Mouse (Mus musculus) gastrocnemius, adult 18-20 months (tissue): ENCODE data around the gene Adamtsl2. TPM values are rescaled to one million over a fixed set of nuclear protein-coding genes. Genes with fewer than 3 reads are reported as not detected.

ENCODE experiments used
- DNase-seq: peaks from one replicate; pipeline ENCODE4 v3.0.0; 2021; ENCODE audit warnings: low spot score
- total RNA-seq, 2 experiments: library from RNA; stranded (reverse); gene quantifications; 2 replicates each; pipeline ENCODE4 v1.2.3; 2021

Gene Adamtsl2
- total RNA-seq, 2 experiments from 2014 or later: 2.7 to 6.9 TPM

DNA sequence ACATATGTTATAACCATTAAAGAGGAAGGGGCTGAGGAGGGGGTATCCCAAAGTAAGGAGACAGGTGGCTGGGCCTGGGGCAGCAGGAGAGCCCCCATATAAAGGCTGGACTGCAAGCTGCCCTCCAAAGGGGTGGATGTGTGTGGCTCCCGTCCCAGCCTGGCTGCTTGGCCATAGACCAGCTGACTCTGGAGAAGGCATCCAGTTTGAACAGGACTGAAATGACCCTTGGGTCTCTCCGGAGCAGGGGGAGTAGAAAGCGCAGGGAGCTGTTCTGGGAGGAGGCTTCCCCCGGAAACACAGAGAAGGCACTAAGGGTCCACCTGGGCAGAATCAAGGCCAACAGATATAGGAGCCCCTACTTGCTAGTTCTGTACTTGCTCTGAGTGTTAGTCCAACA, 4.4 kb upstream of the Adamtsl2 start:
- no peak for DNase-seq

DNA sequence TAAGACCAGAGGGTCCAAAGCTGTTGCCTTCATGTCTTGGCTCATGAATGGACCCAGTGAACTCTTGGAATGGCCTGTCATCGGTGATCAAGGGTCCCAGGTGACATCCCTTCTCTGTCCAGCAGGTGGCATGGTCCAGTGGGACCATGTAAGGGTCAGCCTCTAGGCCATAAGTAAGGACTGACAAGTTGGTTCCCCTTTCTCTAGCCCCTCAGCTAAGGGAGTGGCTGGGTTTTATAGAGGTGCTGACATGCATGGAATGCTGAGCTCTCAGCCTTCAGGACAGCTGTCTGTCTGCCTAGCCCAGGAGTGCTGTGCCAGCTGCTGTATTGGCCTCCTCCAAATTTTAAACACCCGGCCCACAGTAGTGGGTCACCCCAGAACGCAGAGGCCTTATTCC, 3.7 kb upstream of the Adamtsl2 start:
- DNase-seq: peak; percentile 38

DNA sequence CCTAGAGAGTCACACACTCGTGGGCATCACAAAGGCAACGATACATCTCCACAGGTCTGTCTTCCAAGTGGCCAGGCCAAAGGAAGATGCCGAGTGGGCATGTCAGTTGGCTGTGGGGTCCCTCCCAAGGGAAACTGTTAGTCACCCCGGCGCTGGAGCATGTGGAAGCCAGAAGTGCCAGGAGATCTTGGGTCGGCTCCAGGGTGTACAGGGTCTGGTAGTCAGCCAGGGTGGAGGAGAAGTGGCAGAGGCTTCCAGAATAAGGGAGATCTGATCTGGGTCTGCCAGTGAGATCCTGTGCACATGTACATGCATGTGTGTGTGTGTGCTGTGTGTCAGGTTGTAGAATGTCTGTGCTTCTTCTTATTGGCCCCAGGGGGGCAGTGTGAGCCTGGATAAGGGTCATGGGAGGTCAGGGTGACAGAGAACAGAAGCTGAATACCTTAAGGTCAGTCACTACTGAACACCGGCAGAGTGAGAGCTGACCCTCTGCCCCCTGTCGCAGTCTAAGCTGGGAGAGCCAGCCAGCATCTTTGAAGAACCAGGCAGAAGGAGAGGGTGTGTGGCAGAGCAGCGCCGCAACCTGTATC, 1.4 kb upstream of the Adamtsl2 start:
- no peak for DNase-seq

DNA sequence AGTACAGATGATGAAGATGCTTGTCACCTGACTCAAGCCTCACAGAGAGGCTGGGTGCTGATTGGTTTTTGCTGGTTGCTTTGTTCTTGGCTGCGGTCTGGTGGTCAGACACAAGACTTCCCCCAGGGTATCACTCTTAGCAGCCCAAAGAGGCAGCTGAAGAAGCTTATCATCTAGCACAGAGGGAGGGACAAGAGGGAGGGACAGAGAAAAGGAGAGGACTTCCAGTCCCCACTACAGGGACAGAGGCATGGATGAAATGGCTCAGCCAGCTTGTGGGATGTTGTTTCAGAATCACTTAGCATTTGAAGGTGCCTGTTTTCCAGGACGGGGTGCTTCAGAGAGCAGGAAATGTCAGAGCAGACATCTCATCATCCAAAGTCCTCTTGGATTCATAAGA, 867 bp upstream of the Adamtsl2 start:
- no peak for DNase-seq

DNA sequence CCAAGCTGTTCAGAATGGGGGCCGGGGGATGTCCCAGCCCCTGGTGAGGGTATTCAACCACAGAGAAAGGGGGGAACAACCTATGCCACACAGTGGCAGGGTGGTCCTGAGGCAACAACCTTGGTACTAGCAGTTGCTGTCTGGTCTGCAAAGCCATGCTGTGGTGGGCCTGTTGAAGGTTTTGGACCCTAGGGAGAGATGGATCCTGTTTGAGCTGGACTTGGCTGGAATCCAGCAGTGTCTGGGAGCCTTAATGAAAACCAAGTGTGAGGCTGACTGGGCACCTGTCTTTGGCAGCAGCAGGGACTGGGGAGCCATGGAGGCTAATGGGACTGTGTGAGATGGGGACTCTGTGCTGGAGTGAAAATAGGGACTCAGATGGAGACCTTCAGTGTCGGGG, 470 bp downstream of the Adamtsl2 start:
- no peak for DNase-seq

DNA sequence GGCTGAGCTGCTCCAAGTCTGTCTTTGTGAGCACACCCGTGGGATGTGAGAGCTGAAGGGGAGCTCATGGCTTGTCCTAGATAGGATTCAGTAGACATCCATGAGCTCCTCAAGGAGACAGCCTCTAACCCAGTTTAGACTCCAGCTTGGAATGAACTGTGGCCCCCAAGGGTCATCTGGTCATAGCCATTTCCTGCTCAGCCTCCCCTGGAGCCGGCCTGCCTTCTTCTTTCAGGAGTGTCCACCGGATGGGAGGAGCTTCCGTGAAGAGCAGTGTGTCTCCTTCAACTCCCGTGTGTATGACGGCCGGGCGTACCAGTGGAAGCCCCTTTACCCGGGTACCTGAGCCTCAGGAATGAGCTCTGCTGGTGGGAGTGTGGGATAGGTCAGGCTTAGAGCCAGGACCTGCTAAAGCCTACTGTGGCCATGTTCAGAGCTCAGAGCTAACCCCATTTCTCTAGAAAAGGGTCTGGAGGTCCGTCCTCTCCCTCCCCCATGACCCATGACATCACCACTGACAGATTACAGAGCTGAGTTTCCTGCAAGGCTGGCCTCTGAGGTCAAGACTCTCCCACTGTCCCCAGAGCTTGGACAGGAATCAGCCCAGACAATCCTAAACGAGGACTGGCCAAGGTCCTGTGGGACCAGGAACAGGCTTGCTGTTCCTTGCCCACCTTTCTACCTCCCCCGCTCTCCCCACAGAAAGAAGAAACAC, 4.7 kb downstream of the Adamtsl2 start:
- DNase-seq: no peak

DNA sequence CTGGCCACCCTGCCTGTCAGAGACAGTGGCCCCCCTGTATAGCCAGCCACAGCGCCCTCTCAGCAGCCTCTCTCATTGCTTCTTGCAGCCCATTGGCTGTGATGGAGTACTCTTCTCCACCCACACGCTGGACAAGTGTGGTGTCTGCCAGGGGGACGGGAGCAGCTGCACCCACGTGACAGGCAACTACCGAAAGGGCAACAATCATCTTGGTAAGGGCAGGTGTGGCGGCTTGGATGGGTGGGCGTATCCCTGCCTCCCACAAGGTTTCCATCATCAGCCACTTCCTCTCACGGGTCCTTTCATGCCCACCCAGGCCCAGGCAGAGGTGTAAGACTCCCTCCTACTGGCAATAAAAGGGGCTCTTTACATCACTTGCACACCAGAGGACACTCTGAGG, 5.8 kb downstream of the Adamtsl2 start:
- no peak for DNase-seq

DNA sequence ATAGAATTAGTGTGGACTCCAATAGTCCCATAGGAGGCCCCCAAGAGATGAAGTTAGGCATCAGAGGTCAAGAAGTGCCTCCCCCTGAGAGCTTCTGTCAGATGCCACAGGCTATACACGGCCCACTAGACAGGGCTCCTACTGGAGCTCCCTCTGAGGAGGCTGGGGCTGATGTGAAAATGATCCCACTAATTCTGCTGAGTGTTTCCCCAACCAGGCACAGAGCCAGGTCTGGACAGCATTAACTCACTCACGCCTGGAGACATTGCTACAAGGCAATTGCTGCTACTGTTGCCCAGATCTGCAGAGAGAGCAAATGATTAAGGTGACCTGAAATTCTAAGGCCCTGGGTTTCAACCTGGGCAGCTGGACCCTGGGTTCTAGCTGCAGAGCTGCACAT, 6.6 kb downstream of the Adamtsl2 start:
- peak; percentile 31 for DNase-seq

DNA sequence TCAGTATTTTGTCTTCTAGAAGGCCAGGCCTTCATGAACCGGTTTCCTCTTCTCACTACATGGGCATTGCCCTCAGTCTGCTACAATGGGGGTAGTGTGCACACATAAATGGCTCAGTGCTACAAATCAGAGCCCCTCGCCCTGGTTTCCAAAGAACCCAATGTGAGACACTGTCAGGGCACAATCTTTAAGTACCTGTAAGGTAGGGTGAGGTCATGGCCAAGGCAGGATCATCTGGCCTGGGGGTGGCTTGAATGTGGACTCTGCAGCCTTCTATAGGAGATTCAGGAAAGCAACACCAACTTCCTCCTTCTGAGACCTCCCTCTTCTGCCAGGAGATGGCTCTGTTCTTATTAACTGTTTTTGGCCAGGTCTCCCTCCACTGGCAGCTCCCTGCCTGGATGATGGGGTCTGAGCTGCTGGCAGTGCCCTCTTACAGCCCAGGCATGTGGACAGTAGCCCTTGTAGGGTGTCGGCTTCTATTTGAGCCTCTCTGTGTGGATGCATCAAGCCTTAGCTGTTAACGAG, 7.4 kb downstream of the Adamtsl2 start:
- DNase-seq: no peak

DNA sequence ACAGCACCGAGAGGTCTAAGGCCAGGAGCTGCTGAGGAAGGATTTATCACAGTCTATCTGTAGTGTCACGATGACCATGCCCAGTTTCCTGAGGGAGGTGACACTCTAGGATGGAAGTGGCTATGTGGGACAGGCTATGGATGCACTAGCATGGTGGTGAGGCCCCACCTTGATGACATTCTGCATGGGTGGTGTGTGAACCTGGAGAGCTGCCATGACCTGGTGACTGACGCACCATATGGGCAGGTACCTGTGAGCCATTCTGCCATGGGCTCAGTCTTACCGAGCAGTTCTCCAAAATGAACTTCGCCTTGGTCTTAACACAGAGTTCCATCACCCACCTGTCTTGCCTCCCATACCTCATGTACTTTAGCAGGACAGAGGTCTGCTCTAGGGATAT, 8.4 kb downstream of the Adamtsl2 start:
- no peak for DNase-seq

DNA sequence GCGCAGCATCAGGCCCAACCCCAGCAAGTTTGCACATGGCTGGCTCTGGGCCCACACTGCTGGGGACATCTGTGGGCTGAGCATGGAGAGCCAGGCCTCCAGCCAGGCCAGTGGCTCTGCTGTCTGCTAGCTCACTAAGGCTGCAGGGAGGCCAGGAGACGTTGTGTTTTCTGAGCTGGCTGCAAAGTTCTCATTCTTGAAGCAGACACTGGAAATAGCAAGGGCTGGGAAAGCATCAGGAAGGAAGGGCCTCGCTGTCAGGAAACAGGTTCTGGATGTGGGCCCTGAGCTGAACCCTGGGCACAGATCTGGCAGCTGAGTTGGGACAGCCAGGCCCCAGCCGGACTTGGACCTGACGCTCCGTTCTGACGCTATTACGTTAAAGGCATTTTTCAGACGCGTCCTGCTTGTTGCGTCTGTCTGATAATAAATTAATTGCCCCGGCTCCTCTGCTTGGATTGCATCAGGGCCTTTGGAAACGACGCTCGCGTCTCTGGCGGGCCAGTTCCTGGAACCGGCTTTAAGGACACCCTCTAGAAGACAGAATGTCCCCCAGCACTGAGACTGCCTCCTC, 9.0 kb downstream of the Adamtsl2 start:
- DNase-seq: peak; percentile 77

DNA sequence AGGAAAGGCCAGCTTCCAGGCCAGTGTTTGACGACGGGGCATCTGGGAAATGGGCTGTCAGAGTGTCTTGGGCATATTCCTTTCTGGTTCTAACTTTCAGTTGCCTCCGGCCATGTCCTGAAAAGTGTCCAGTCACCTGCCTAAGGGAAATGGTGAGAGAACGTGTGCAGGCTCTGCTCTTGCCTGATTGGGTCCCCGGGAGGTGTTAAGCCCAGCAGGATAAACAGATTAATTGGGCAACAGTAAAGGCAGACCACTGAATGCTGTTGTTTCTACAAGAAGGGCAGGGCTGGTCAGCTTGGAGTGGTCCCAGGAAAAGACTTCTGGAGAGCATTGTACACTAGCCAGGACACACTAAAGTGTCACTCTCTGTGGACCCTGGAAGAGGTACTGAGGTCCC, 9.5 kb downstream of the Adamtsl2 start:
- DNase-seq: no peak

DNA sequence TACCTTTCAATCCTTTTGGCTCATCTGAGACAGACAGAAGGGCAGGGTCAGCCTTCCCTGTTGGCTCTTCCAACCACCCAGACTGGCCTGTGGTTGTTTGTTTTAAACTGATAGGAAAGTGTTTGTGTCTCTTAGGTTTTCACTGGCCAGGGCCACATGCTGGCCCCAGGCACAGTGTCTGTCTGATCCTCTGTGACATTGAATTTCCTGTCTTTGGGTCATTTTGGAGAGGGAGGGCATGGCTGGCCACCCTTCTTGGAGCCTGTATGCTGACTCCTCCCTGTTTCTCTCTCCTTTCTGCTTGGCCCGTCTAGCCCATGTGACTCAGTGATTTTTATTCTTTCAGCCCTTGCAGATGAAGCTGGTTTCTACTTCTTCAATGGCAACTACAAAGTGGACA, 10.1 kb downstream of the Adamtsl2 start:
- DNase-seq: no peak

DNA sequence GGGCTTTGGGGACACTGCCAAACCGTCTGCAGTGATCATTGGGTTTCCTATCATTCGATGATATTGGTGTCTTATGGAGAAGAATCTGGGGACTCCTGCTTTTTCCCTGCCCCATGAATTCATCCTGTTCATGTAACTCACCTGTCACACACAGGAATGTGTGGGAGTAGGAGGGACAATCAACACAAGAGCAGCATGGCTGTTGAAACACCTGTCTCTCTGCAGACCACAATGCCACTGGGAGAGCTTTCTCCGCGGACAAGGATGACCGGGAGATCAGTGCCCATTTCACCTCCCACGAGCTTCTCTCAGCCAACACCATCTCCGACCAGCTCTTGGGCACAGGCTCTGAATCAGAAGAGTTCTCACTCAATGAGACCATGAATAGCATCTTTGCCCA, 16.0 kb downstream of the Adamtsl2 start:
- DNase-seq: no peak

DNA sequence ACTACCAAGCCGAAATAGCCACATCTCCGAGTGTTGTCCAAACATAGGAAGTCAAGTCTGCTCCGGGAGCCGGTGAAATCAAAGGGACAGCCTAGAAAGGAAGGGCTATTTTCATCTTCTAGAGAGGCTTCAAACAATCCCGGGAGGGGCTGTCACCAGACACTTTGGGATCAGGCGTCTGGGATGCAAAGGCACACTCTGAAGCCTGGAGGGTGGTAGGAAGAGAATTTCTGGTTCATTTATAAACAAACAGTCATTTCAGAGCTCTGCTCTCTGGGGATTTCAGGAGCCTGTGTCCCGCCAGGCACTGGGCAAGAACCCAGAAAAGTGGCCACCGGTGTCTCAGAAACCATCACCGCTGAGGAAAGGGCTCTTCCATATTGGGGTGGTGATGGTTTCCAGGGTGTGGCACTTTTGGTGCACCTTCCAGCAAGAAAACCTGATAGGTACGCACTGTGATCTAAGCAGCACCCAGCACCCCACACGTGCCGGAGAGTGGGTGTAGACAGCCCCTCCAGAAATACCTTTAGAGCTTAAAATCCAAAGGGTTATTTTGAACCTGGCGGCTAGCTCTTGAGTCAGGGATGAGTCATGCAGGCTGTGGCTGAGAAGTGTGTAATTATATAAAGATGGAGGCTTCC, 17.3 kb downstream of the Adamtsl2 start:
- DNase-seq: no peak

DNA sequence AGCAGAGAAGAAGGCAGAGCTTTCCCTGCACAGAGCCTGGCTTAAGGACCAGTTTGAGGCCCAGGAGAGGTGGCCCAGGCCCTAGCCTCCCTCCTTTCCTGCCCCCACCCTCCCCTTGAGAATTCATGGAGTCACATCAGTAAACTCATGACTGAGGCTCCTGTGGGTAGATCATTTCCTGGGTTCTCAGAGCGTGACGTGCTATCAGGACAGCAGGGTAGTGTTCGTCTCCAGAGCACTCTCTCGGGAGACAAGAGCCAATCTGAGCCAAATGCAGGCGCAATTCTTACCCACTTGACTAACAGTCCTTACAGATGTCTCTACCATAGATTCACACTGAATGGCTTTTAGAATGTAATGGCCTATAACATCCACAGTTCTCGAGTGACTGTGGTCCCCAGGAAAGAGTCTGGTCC, 18.1 kb downstream of the Adamtsl2 start:
- DNase-seq: no peak

DNA sequence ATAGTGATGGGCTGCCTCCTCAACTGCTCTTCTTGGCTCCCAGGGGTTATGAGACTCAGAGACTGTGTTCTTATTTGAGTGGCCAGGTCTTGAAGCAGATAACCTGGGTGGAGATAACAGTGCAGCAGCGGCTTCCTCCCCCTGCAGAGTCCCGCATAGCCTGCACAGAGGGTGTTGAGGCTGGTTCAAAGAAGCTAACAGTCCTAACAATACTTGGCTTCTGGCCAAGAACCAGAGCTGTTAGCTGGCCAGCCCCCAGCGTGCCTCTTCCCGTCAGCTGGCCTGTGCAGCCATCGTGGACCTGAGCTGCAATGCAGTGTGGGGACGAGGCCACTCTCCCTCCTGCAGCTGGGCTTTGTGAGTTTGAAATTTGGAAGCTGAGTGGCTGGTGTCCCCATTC, 18.6 kb downstream of the Adamtsl2 start:
- DNase-seq: peak; percentile 27

DNA sequence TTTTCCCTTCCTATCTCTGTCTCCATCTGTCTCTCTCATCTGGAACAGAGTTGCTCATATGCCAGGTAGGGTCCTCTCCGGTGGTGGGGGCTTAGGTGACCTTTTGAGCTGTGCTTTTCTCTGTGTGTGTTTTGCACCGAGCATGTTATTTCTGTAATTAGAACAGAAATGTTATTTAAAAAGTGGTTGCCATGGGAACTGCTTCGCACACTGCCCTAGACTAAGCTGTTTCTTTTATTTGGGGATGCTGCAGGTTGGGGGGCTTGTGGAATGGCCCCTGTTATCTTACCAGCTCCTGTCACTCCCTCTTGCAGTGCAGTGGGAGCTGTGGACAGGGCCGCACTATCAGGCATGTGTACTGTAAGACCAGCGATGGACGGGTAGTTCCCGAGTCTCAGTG, 24.4 kb downstream of the Adamtsl2 start:
- DNase-seq: no peak

DNA sequence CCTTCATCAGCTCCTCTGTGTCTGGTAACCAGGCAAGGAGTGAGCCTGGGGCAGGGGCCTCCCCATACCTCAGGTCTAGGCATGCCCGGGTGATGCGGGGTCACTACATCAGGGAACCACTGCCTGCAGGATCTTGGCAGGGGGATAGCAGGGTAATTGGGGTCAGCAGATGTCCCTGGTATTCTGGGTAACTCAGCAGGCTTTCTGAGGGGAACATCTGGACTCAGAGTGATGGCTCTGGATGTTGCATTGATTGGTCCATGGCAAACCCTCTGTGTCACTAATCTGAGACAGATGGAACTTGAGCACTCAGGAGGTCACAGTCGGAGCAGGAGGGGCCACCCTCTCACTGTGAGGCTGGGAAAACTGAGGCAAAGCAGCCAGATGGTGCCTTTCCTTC, 27.6 kb downstream of the Adamtsl2 start:
- no peak for DNase-seq

DNA sequence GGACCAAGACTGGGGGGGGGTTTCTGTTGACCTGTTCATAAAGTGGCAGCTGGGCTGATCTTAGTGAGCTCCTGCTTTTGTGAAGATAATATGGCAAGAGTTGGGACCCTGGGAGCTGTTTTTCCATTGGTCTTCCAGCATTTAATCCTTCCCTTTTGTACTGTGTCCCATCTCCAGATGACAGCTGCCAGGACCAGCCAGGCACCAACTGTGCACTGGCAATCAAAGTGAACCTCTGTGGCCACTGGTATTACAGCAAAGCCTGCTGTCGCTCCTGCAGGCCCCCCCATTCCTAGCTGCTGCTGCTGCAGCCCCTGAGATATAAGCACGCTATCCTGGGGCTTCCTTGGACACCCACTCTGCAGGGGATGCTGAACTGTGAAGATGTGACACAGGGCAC, 29.0 kb downstream of the Adamtsl2 start:
- DNase-seq: no peak

DNA sequence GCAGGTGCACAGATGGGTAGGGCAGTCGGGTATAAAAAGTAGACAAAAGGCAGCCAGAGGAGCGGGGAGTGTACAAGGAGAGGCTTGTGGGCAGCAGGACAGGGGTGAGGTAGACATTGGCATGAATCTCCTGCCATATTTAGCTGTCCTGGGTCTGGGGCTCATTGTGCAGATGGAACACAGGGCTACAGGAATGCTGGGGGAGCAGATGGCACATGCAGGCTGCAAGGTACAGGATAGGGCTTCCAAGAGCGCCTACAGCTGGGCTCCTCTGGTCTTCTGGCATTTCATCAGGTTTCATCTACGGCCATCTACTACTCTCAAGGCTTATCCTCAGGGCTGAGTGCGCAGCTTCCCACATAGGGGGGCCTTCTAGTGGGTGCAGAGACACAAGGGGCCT, 29.9 kb downstream of the Adamtsl2 start:
- no peak for DNase-seq

DNA sequence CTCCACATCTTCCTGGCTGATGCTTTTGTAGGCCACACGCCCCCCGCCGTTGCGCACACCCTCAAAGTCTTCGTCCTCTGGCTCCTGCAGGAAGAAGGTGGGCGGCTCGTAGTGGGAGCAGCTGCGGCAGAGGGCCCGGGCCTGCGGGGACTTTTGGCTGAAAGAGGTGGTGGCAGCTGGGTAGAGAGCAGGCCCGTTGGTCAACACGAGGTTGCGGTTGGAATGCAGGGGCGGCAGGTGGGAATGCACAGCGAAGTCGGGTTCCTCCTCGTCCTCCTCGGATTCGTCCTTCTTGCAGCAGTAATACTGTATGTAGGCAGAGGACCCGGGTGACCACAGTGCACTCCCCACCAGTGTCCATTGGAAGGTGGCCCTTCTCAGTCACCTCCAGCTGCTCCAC, 33.4 kb downstream of the Adamtsl2 start:
- DNase-seq: no peak

DNA sequence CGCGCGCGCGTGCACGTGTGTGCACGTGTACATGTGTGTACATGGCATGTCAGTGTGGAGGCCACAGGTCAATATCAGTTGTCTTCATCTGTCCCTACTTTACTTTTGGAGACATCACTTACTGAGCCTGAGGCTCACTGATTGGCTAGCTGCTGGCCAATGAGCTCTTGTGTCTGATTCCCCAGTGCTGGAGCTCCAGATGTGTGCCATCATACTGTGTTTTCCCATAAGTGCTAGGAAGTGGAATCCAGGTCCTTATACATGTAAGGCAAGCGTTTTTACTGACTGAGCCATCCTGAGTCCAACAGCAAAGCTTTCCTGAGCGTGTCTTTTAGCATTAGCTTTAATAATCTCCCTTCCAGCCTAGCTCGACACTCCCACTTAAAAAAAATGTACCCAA, 35.0 kb downstream of the Adamtsl2 start:
- no peak for DNase-seq
